Mouse (Mus musculus) kidney, postnatal 25 days (tissue): ENCODE measurements around the gene Cpxcr1.

Experiments
- DNase-seq, 2 experiments: peaks; one replicate each; pipeline ENCODE4 v3.0.0; 2021; ENCODE audit warnings: mixed read lengths in 2 of 2

Gene Cpxcr1

DNA sequence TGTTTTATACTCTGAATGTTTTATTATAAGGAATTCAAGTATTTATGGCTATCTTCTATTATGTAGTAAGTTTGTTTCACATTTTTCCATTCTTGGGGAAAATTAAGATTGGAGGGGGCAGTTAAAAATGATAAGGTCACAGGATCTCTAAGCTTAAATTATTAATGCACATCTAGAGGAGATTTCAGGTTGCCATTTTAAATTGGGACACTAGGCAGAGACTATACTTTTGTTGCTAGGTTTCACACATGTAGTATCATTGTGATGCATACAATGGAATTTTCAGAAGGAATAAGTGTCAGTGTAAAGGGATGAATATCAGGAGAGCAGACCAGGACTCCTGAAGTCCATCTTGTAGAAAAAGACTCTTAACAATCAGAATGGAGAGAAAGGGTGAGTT is at the start of gene Cpxcr1:
TSS of gene Cpxcr1 (plus strand) at position 301 of the 400 bp plus-strand sequence.
- DNase-seq, result no peak
